In the genomic region with DNA sequence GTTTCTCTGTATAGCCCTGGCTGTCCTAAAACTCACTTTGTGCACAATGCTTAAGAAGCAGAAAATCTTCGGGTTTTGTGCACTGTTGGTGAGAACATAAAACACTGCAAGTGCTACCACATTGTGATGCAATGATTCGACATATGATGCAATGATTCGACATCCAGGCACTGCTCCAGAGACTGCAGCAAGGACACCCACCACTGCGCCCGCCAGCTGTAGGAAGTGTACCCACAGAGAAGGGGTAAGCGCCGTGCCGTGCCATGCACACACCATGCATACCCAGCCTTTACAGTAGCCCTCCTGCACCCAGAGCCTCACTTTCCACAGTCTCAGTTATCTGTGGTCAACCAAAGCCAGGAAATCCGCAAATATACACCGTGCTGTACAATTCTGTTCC, we compare ENCODE assay signal across 17 mouse cellular contexts. TPM values are rescaled to one million over a fixed set of nuclear protein-coding genes. Genes with fewer than 3 reads are reported as not detected.
DNase-seq lines count a peak whose midpoint lies in the region; ATAC-seq and TF ChIP-seq lines count a peak whose summit lies in the region.
"Had no signal": no experiment of that assay in that cellular context is flagged by ENCODE, and none has a peak within 500 bp of the region (broad histone marks: within the 10 kb centered on the region; RNA-seq: fewer than 3 reads in every experiment).

No protein-coding gene starts in this region.

- peak overlapping the region; percentile 65; the same call in 1 of the 2 replicates for H3K4me3 ChIP-seq in G1E (ENCODE audit: low read depth, low read length)
- no peak overlapping the region for H3K4me3 ChIP-seq in myocyte
- no peak overlapping the region for H3K4me3 ChIP-seq in embryonic facial prominence, embryonic 10.5 days
- H3K4me3 ChIP-seq: heart, embryonic 15.5 days; hindbrain, embryonic 12.5 days had no signal

- peak; percentile 56 for DNase-seq in adrenal gland, postnatal 10 days
- no peak for DNase-seq in adrenal gland, adult 18-20 months (ENCODE audit: low spot score in 2 of 2)
- no peak for DNase-seq in G1E (ENCODE audit: low spot score)
- DNase-seq in testis, postnatal 14 days (ENCODE audit: low spot score): no peak
- no peak for DNase-seq in embryonic facial prominence, embryonic 10.5 days (ENCODE audit: low spot score)
- no peak for DNase-seq in kidney, adult 9 months
- DNase-seq: cerebellum, adult 2 months; forebrain, postnatal 0 days; gastrocnemius, postnatal 36 days; kidney, postnatal 36 days; lung, postnatal 10 days; thymus, postnatal 4 days had no signal

- TF ChIP-seq CTCF in G1E (IDR thresholded peaks at IDR 0.05; ENCODE audit: low read depth, low read length): no peak

- H3K27ac ChIP-seq in embryonic facial prominence, embryonic 10.5 days (replicated peaks): no peak overlapping the region
- H3K27ac ChIP-seq: heart, embryonic 15.5 days; hindbrain, embryonic 12.5 days had no signal

- peak; percentile 40 for TF ChIP-seq POLR2A in myocyte (IDR thresholded peaks at IDR 0.05; ENCODE audit: insufficient read length, low read depth)

- no peaks in the 10 kb centered on the region for H3K27me3 ChIP-seq in G1E (ENCODE audit: insufficient read depth, low read length)
- H3K27me3 ChIP-seq in myocyte (ENCODE audit: control insufficient read depth, insufficient read depth, insufficient read length): no peaks in the 10 kb centered on the region
- H3K27me3 ChIP-seq in embryonic facial prominence, embryonic 10.5 days (replicated peaks; ENCODE audit: low read depth, poor library complexity, severe bottlenecking): no peaks in the 10 kb centered on the region
- H3K27me3 ChIP-seq: heart, embryonic 15.5 days; hindbrain, embryonic 12.5 days had no signal

- H3K9me3 ChIP-seq in G1E (replicated peaks): no peaks in the 10 kb centered on the region
- H3K9me3 ChIP-seq in embryonic facial prominence, embryonic 10.5 days: no peaks in the 10 kb centered on the region
- H3K9me3 ChIP-seq: heart, embryonic 15.5 days; hindbrain, embryonic 12.5 days had no signal

- peaks cover 60% of the 10 kb centered on the region for H3K4me1 ChIP-seq in G1E (ENCODE audit: insufficient read depth, low read depth, low read length)
- H3K4me1 ChIP-seq in embryonic facial prominence, embryonic 10.5 days: no peaks in the 10 kb centered on the region
- H3K4me1 ChIP-seq: heart, embryonic 15.5 days; hindbrain, embryonic 12.5 days had no signal

- no peak overlapping the region for H3ac ChIP-seq in myocyte (ENCODE audit: control insufficient read depth, insufficient read length)

- 95% methylated on average over 10 of the region's 10 CpGs for WGBS in embryonic facial prominence, embryonic 10.5 days

- H3K4me2 ChIP-seq in myocyte (ENCODE audit: low read depth): no peak overlapping the region
- H3K4me2 ChIP-seq: heart, embryonic 15.5 days; hindbrain, embryonic 12.5 days had no signal

- H3K79me2 ChIP-seq in myocyte (ENCODE audit: control insufficient read depth, insufficient read depth): peaks cover 5% of the 10 kb centered on the region

- ATAC-seq in G1E (ENCODE audit: extremely low read depth, insufficient number of reproducible peaks, low FRiP score, poor library complexity, severe bottlenecking): peak; percentile 22; the same call in 1 of the 2 replicates
- ATAC-seq in common myeloid progenitor, adult 5-6 weeks (replicated peaks; ENCODE audit: low read depth, poor library complexity, severe bottlenecking): peak; percentile 79
- ATAC-seq: forebrain, postnatal 0 days; intestine, postnatal 0 days had no signal

- H3K36me3 ChIP-seq in G1E (replicated peaks) (peaks cover 89% of the 10 kb centered on the region), myocyte (ENCODE audit: control insufficient read depth, insufficient read depth) (peaks cover 69% of the 10 kb centered on the region)
- H3K36me3 ChIP-seq in embryonic facial prominence, embryonic 10.5 days (replicated peaks): peaks cover 97% of the 10 kb centered on the region

TF ChIP-seq in myocyte, 11 proteins besides CTCF, POLR2A, EP300 and RAD21:
- TF ChIP-seq TCF3 (IDR thresholded peaks at IDR 0.05; ENCODE audit: insufficient read length, low read depth) (no peak), MYOD1 (IDR thresholded peaks at IDR 0.05; ENCODE audit: control insufficient read depth in 1 of 3, insufficient read length in 2 of 3, low read depth in 2 of 3) (peak in 1 of 3 experiments; percentile 28), MYOG (IDR thresholded peaks at IDR 0.05; ENCODE audit: control insufficient read depth in 1 of 3, insufficient read depth in 1 of 3, insufficient read length in 2 of 3, low read depth in 2 of 3) (peak in 1 of 3 experiments; percentile 9), CEBPB (IDR thresholded peaks at IDR 0.05; ENCODE audit: insufficient read depth, poor library complexity, severe bottlenecking) (peak; percentile 95)

RNA-seq across cellular contexts. Expression of a gene that starts 22.4 kb away (rescaled TPM):
- total RNA-seq in adrenal gland, postnatal 10 days (2021): 10 to 100 TPM; 15.8 to 19.8 TPM
- total RNA-seq in adrenal gland, adult 18-20 months (2021): 1 to 10 TPM; 1.9 to 2.3 TPM
- total RNA-seq in G1E (2014; fragmentation: Nextera tagmentation): 183 and 184 TPM in 2 replicates
- total RNA-seq in G1E (2017): 62.1 and 62.4 TPM in 2 replicates
- 6.8 and 8.7 TPM in 2 replicates for polyA plus RNA-seq in G1E (2012)
- 49.2 and 53.5 TPM in 2 replicates for total RNA-seq in common myeloid progenitor, adult 5-6 weeks (2017)
- 25.7 TPM for polyA plus RNA-seq in myocyte (2012; fragmentation: generic; extraction: Trizol)
- polyA plus RNA-seq in embryonic facial prominence, embryonic 10.5 days (2016; fragmentation: Nextera tagmentation; extraction: Ambion mirVana): 41.6 TPM in 2 replicates

RNA-seq across cellular contexts. Expression of a gene that starts 44.7 kb away (rescaled TPM):
- total RNA-seq in adrenal gland, postnatal 10 days (2021): 1 to 10 TPM; 4.3 to 5.2 TPM
- total RNA-seq in adrenal gland, adult 18-20 months (2021): 1 to 10 TPM; 3.2 to 5.0 TPM
- 5.1 and 10.3 TPM in 2 replicates for total RNA-seq in G1E (2014; fragmentation: Nextera tagmentation)
- total RNA-seq in G1E (2017): 6.8 and 7.9 TPM in 2 replicates
- 1.3 and 1.8 TPM in 2 replicates for polyA plus RNA-seq in G1E (2012)
- total RNA-seq in common myeloid progenitor, adult 5-6 weeks (2017): 5.2 and 11.0 TPM in 2 replicates
- polyA plus RNA-seq in myocyte (2012; fragmentation: generic; extraction: Trizol): 0.46 TPM
- polyA plus RNA-seq in embryonic facial prominence, embryonic 10.5 days (2016; fragmentation: Nextera tagmentation; extraction: Ambion mirVana): 6.2 and 6.8 TPM in 2 replicates

RNA-seq across cellular contexts. Expression of a gene that starts 59.2 kb away (rescaled TPM):
- 10 to 100 TPM in 1 of 2 experiments, 1 to 10 TPM in 1; 9.2 to 12.4 TPM for total RNA-seq in adrenal gland, postnatal 10 days (2021)
- total RNA-seq in adrenal gland, adult 18-20 months (2021): 1 to 10 TPM; 4.4 to 4.7 TPM
- total RNA-seq in G1E (2014; fragmentation: Nextera tagmentation) (17.6 and 18.4 TPM in 2 replicates), G1E (2017) (12.6 and 13.2 TPM in 2 replicates)
- polyA plus RNA-seq in G1E (2012) (3.0 and 3.3 TPM in 2 replicates), myocyte (2012; fragmentation: generic; extraction: Trizol) (4.4 TPM)
- total RNA-seq in common myeloid progenitor, adult 5-6 weeks (2017): 13.1 and 20.7 TPM in 2 replicates
- 26.3 and 29.7 TPM in 2 replicates for polyA plus RNA-seq in embryonic facial prominence, embryonic 10.5 days (2016; fragmentation: Nextera tagmentation; extraction: Ambion mirVana)

Comparison
In these comparisons a context has a peak if more than half of its experiments do, and no peak if none do; other contexts are left out.
1. RNA of a gene that starts 22.4 kb away (total RNA-seq): 62.1 to 184 TPM in G1E, 49.2 to 53.5 TPM in common myeloid progenitor, adult 5-6 weeks and 15.8 to 19.8 TPM in adrenal gland, postnatal 10 days; 1.9 to 2.3 TPM in adrenal gland, adult 18-20 months; every median in the first group is over 4 times any median in the second.